Mouse (Mus musculus) hindbrain, embryonic 11.5 days (tissue): Measurements from ENCODE around the gene Zranb1. TPM values are rescaled to one million over a fixed set of nuclear protein-coding genes. Genes with fewer than 3 reads are reported as not detected.

Source experiments
- ATAC-seq: fragments of 200-750 bp; cut with Nextera tagmentation; 2 replicates; pipeline ENCODE4 v1.8.0; 2017; ENCODE audit warnings: mild to moderate bottlenecking, moderate TSS enrichment, moderate library complexity; ENCODE audit not compliant: low FRiP score
- DNase-seq: peaks from one replicate; pipeline ENCODE4 v3.0.0-alpha.2; 2015; ENCODE audit warnings: low spot score
- H3K27ac ChIP-seq: fragments of 300-500 bp; sonication (generic); 2 replicates; pipeline ENCODE4 v1.5.1; 2014; ENCODE audit warnings: mild to moderate bottlenecking, low read depth, low read length
- H3K27me3 ChIP-seq: fragments of 300-500 bp; sonication (generic); 2 replicates; pipeline ENCODE4 v1.6.1; 2014; ENCODE audit warnings: mild to moderate bottlenecking, low read length, moderate library complexity, mixed read lengths; ENCODE audit not compliant: control insufficient read depth, insufficient read depth
- H3K36me3 ChIP-seq: fragments of 300-500 bp; sonication (generic); 2 replicates; pipeline ENCODE4 v1.6.1; 2014; ENCODE audit warnings: mild to moderate bottlenecking, low read length, moderate library complexity, mixed read lengths; ENCODE audit not compliant: control insufficient read depth, insufficient read depth
- H3K4me1 ChIP-seq: fragments of 300-500 bp; sonication (generic); replicated peaks from 2 replicates; pipeline ENCODE4 v1.6.1; 2014; ENCODE audit warnings: low read length, mixed read lengths; ENCODE audit not compliant: control insufficient read depth, insufficient read depth
- H3K4me2 ChIP-seq: fragments of 300-500 bp; sonication (generic); replicated peaks from 2 replicates; pipeline ENCODE4 v1.6.1; 2014; ENCODE audit warnings: mild to moderate bottlenecking, low read depth, low read length
- H3K4me3 ChIP-seq: fragments of 300-500 bp; sonication (generic); 2 replicates; pipeline ENCODE4 v1.5.1; 2014; ENCODE audit warnings: low read depth, low read length
- H3K9ac ChIP-seq: fragments of 300-500 bp; sonication (generic); 2 replicates; pipeline ENCODE4 v1.6.1; 2014; ENCODE audit warnings: low read depth, low read length
- H3K9me3 ChIP-seq: fragments of 300-500 bp; sonication (generic); 2 replicates; pipeline ENCODE4 v1.6.1; 2016; ENCODE audit warnings: low read length; ENCODE audit not compliant: control insufficient read depth
- WGBS: fragments of 180-500 bp; shearing (Covaris S2); extraction: QIAGEN DNeasy Blood & Tissue Kit; methylation state at CpG from one replicate; pipeline ENCODE4 v1.1.7; 2014; 5-methylcytosine and 5-hydroxymethylcytosine counted together
- polyA plus RNA-seq: library from polyadenylated mRNA; unstranded; fragments of >200 nt; fragmentation: Nextera tagmentation; extraction: Ambion mirVana; gene quantifications from 2 replicates; pipeline ENCODE4 v1.2.1, GENCODE M21; 2014

The Zranb1 gene
- polyA plus RNA-seq, 1 experiment from 2014 or later: 18.7 TPM

DNA sequence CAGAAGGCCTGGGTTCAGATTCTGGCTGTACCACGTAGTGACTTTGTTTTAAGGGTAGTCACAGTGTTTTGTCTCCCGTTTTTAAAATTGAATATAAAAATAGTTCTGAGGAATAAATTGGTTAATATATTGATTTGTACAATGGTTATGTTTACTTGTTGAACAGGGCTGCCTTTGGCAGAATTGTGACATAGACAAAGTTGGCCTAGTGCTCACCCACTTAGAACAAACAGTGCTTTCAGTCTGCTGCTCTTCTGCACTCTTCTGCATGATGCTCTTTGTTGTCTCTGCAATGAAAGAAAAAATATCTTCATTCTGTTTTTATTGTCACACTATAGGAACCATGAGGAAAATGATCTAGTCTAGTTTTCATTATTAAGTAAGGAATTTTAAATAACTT lies 8.2 kb downstream of the Zranb1 start:
- Histone ChIP-seq H3K9me3 (no peaks in the 10 kb centered on the region), H3K27me3 (no peaks in the 10 kb centered on the region), H3K4me2 (no peak overlapping the region), H3K4me1 (no peaks in the 10 kb centered on the region), H3K9ac (no peak overlapping the region), H3K36me3 (no peaks in the 10 kb centered on the region), H3K27ac (no peak overlapping the region), H3K4me3 (no peak overlapping the region)
- 91% methylated on average over 2 of the region's 2 CpGs for WGBS
- DNase-seq (no peak), ATAC-seq (no peak)

DNA sequence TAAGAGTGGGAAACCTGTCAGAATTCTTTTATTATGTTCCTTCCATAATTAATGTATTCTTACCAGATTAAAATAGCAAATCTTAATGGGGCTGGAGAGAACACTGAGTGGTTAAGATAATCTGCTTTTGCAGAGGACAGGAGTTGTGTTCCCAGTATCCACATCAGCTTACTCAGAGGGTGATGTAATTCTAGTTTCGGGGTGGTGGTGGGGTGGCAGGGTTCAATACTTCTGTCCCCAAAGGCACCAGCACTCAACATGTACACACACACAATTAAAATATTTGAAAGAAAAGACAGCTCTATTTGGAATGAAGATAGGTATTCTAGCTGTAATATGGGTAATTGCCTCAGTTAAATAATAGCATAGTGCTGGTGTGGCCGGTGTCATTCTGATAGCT lies 9.6 kb downstream of the Zranb1 start:
- no peak overlapping the region for H3K27ac ChIP-seq
- no peaks in the 10 kb centered on the region for H3K36me3 ChIP-seq
- DNase-seq (no peak), ATAC-seq (no peak)
- H3K4me2 ChIP-seq: no peak overlapping the region
- H3K9me3 ChIP-seq: no peaks in the 10 kb centered on the region
- WGBS: 97% methylated on average over 2 of the region's 2 CpGs
- no peaks in the 10 kb centered on the region for H3K4me1 ChIP-seq
- no peak overlapping the region for H3K4me3 ChIP-seq
- H3K27me3 ChIP-seq: no peaks in the 10 kb centered on the region
- no peak overlapping the region for H3K9ac ChIP-seq

DNA sequence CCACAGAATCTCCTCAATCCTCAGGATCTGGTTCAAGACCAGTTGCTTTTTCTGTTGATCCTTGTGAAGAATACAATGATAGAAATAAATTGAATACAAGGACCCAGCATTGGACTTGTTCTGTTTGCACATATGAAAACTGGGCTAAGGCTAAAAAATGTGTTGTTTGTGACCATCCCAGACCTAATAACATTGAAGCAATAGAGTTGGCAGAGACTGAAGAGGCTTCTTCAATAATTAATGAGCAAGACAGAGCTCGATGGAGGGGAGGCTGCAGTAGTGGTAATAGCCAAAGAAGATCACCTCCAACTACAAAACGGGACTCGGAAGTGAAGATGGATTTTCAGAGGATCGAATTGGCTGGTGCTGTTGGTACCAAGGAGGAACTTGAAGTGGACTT lies 19.0 kb downstream of the Zranb1 start:
- Histone ChIP-seq H3K9me3 (no peaks in the 10 kb centered on the region), H3K9ac (no peak overlapping the region), H3K36me3 (no peaks in the 10 kb centered on the region), H3K27ac (no peak overlapping the region), H3K4me3 (no peak overlapping the region), H3K4me2 (no peak overlapping the region), H3K4me1 (no peaks in the 10 kb centered on the region), H3K27me3 (no peaks in the 10 kb centered on the region)
- 92% methylated on average over 4 of the region's 4 CpGs for WGBS
- DNase-seq (no peak), ATAC-seq (no peak)

DNA sequence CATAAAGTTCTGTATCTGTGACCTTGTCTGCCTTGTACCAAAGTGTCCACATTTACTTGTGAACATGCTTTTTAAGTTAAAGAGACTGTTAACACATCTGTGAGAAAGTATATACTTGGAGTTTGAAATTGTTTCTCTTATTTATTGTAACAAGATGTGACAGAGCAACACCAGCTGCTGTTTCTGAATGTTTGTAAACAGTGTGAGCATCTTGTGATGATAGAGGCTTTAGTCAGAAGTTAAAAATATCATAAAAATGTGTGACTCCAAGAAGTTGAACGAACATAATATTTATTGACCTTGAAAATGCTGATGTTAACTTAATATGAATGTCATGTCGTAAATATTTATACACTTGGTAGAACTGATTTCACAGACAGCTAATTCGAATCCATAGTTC lies 19.7 kb downstream of the Zranb1 start:
- no peak overlapping the region for H3K4me2 ChIP-seq
- no peaks in the 10 kb centered on the region for H3K9me3 ChIP-seq
- 90% methylated on average over 3 of the region's 3 CpGs for WGBS
- no peak overlapping the region for H3K9ac ChIP-seq
- no peak overlapping the region for H3K4me3 ChIP-seq
- ATAC-seq (no peak), DNase-seq (no peak)
- H3K36me3 ChIP-seq: no peaks in the 10 kb centered on the region
- no peaks in the 10 kb centered on the region for H3K4me1 ChIP-seq
- H3K27ac ChIP-seq: no peak overlapping the region
- no peaks in the 10 kb centered on the region for H3K27me3 ChIP-seq

DNA sequence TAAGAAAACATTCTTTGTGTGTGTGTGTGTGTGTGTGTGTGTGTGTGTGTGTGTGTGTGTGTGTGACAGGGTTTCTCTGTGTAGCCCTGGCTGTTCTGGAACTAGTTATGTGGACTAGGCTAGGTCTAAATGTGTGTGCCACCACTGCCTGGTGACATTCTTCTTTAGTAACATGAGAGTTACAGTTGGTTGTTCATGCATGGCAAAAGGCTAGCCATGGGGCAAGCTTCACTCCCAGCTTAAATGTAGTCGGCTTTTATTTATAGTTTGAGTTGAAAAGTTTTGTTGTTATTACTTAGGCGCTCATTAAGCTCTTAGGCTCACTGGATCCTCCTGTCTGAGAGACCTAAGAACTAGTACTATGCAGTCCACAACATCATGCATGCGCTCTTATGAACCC lies 33.5 kb downstream of the Zranb1 start:
- Histone ChIP-seq H3K9me3 (no peaks in the 10 kb centered on the region), H3K4me1 (no peaks in the 10 kb centered on the region), H3K9ac (no peak overlapping the region), H3K27ac (no peak overlapping the region), H3K27me3 (no peaks in the 10 kb centered on the region), H3K36me3 (no peaks in the 10 kb centered on the region), H3K4me2 (no peak overlapping the region), H3K4me3 (no peak overlapping the region)
- WGBS: 88% methylated on average over 3 of the region's 3 CpGs
- ATAC-seq (no peak), DNase-seq (no peak)

DNA sequence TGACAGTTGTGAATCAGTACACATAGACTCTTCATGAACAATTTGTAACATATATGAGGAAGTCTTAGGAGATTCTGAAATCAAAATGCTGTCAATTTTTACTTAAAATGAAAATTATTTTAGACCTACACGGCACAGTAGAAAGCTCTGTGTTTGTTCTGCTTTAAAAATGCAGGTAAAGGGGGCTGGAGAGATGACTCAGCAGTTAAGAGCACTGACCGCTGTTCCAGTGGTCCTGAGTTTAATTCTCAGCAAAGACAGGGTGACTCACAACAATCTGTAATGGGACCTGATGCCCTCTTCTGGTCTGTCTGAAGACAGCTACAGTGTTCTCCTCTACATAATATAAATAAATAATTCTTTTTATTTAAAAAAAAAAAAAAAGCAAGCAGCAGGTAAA lies 34.8 kb downstream of the Zranb1 start:
- ATAC-seq (no peak), DNase-seq (no peak)
- H3K27me3 ChIP-seq: no peaks in the 10 kb centered on the region
- H3K9me3 ChIP-seq: no peaks in the 10 kb centered on the region
- H3K36me3 ChIP-seq: no peaks in the 10 kb centered on the region
- 88% methylated on average over 2 of the region's 2 CpGs for WGBS
- no peak overlapping the region for H3K27ac ChIP-seq
- no peak overlapping the region for H3K4me3 ChIP-seq
- no peak overlapping the region for H3K9ac ChIP-seq
- H3K4me1 ChIP-seq: no peaks in the 10 kb centered on the region
- H3K4me2 ChIP-seq: no peak overlapping the region

DNA sequence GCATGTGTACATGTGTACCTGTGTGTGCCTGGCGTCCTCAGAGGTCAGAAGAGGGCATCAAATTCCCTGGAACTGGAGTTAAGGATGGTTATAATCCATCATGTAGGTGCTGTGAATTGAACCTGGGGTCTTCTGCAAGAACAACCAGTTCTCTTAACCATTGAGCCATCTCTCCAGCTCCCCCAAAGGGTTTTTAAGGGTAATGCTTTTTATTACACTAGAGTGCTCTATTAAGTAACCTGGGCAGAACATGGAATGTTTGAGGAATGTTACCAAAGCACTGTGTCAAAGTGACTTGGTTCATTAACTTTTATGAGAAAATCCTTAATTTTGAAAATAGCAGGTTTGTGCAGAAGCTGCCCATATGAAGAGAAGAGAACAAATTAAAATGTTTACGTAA lies 41.1 kb downstream of the Zranb1 start:
- no peak overlapping the region for H3K4me2 ChIP-seq
- H3K27ac ChIP-seq: no peak overlapping the region
- no peak overlapping the region for H3K9ac ChIP-seq
- no peaks in the 10 kb centered on the region for H3K4me1 ChIP-seq
- H3K36me3 ChIP-seq: no peaks in the 10 kb centered on the region
- no peak overlapping the region for H3K4me3 ChIP-seq
- ATAC-seq (no peak), DNase-seq (no peak)
- 91% methylated on average over 2 of the region's 2 CpGs for WGBS
- H3K9me3 ChIP-seq: no peaks in the 10 kb centered on the region
- no peaks in the 10 kb centered on the region for H3K27me3 ChIP-seq

DNA sequence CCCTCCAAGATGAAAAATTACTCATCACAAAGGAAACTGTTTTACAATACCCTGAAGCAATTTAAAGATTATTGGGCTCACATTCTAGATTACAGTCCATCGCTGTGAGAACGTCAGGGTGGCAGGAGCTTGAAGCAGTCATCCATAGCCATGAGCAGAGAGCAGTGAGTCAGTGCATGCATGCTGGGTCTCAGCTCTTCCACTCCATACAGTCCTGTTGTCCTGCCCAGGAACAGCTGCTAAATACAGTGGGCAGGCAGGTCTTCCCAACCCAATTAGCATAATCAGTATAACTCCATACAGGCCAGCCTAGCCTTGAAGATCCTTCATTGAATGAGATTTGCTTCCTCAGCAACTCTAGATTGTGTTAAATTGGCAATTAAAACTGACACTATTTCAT lies 45.1 kb downstream of the Zranb1 start:
- no peak overlapping the region for H3K27ac ChIP-seq
- ATAC-seq: no peak
- no peaks in the 10 kb centered on the region for H3K4me1 ChIP-seq
- DNase-seq: no peak
- H3K9ac ChIP-seq: no peak overlapping the region
- WGBS: 100% methylated on average over 2 of the region's 2 CpGs
- no peaks in the 10 kb centered on the region for H3K27me3 ChIP-seq
- H3K4me2 ChIP-seq: no peak overlapping the region
- no peak overlapping the region for H3K4me3 ChIP-seq
- no peaks in the 10 kb centered on the region for H3K9me3 ChIP-seq
- no peaks in the 10 kb centered on the region for H3K36me3 ChIP-seq

DNA sequence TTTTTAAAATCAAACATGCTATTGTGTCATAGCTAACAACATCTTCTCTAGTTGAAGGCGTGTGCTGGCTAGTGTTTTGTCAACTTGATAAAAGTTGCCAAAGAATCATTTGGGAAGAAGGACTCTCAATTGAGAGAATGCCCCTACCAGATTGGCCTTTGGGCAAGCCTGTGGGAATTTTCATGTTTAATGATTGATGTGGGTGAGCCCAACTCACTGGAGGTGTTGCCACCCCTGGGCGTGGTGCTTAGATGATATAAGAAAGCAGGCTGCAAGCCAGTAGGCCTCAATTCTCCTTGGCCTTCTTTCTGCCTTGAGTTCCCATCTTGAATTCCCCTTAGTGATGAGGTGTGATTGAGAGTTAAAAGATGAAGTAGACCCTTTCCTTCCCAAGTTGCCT lies 47.0 kb downstream of the Zranb1 start:
- no peaks in the 10 kb centered on the region for H3K4me1 ChIP-seq
- no peaks in the 10 kb centered on the region for H3K27me3 ChIP-seq
- H3K36me3 ChIP-seq: no peaks in the 10 kb centered on the region
- ATAC-seq (no peak), DNase-seq (no peak)
- H3K9me3 ChIP-seq: no peaks in the 10 kb centered on the region
- no peak overlapping the region for H3K4me3 ChIP-seq
- WGBS: 98% methylated on average over 2 of the region's 2 CpGs
- H3K9ac ChIP-seq: no peak overlapping the region
- H3K4me2 ChIP-seq: no peak overlapping the region
- H3K27ac ChIP-seq: no peak overlapping the region
